Mouse (Mus musculus) liver, adult 2 months (tissue): Measurements from ENCODE around the gene 1700029I15Rik.

Experiments used
- CTCF ChIP-seq: fragments of 200-500 bp; IDR thresholded peaks from 2 replicates; pipeline ENCODE4 v1.5.1; 2011; ENCODE audit warnings: low read depth, low read length, control low read depth
- POLR2A ChIP-seq: fragments of 200-500 bp; IDR thresholded peaks from 2 replicates; pipeline ENCODE4 v1.6.1; 2011; ENCODE audit warnings: low read length, control low read depth; ENCODE audit not compliant: insufficient read depth; ENCODE audit errors: extremely low read depth

- TF ChIP-seq CTCF, result no peak
- TF ChIP-seq POLR2A, result no peak
Observed at GRCm38 (mm10) chr2:92424462-92425308, 42.3 kb downstream of the 1700029I15Rik start.
